Mouse (Mus musculus): ENCODE measurements at regions not wholly inside any gene's neighbourhood (a gene's known extent, or its start where the extent isn't known, plus 50 kb on each side); places are given as distances from the start of the nearest gene placed in this dataset.

DNA sequence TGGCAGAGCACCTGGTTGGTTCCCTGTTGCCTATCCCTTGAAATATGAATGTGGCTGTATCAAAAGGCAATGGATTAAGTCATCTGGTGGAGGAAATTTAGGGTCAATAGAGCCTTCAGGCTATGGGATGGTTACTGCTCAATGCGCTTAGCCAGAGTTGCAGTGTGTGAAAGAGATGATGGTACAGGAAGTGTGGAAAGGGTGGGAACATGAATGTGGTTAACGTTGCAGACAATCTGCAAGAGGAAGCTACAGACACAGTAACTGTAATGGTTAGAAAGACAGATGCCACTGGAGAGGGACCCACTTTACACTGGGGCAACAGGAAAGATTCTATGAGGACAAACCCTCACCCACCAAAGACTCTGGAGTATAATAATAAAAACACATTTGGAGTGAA is 185.2 kb downstream of the Rpap3 start:
- Histone ChIP-seq H3K79me2 (replicated peaks; ENCODE audit: control insufficient read depth, extremely low read depth, insufficient read depth, poor library complexity, severe bottlenecking) (no peaks in the 10 kb centered on the region), H3K9me3 (replicated peaks; ENCODE audit: low read length) (no peaks in the 10 kb centered on the region), H3K4me1 (ENCODE audit: control insufficient read depth in 1 of 2, insufficient read depth in 2 of 2) (no peaks in the 10 kb centered on the region), H3K36me3 (replicated peaks in 1 of 2; ENCODE audit: control insufficient read depth in 1 of 2, insufficient read depth in 1 of 2, low read length in 1 of 2) (no peaks in the 10 kb centered on the region), H3K27me3 (replicated peaks) (no peaks in the 10 kb centered on the region), H3K9ac (ENCODE audit: insufficient read depth, low read depth) (no peak overlapping the region), H3K4me2 (ENCODE audit: insufficient read depth, low read depth, poor library complexity, severe bottlenecking) (no peak overlapping the region), H3K27ac (ENCODE audit: insufficient read depth, low read depth) (no peak overlapping the region), H3K4me3 (replicated peaks in 1 of 3; ENCODE audit: low read depth in 2 of 3, low read length in 2 of 3, poor library complexity in 1 of 3) (no peak overlapping the region)
- dilution Hi-C loops (cut with MboI; ENCODE audit: extremely low pct_ligation_motif_present, extremely low pct_unique_long_range_greater_than_20kb, low sequenced_read_pairs): no loop called here
- TF ChIP-seq EP300 (IDR thresholded peaks at IDR 0.05; ENCODE audit: low read length) (no peak), ELF1 (IDR thresholded peaks at IDR 0.05; ENCODE audit: low read depth, low read length) (no peak), NRF1 (IDR thresholded peaks at IDR 0.05; ENCODE audit: low read depth, low read length) (no peak), ZMIZ1 (IDR thresholded peaks at IDR 0.05; ENCODE audit: low read depth, low read length) (no peak)
- DNase-seq (ENCODE audit: extremely low read depth): no peak
- in situ Hi-C loops (cut with MboI; ENCODE audit: low pct_ligation_motif_present, low pct_unique_long_range_greater_than_20kb, low sequenced_read_pairs): no loop called here

GRCm38 (mm10) chr15:97519919-97520345 is 185.7 kb downstream of the Rpap3 start:
- Histone ChIP-seq H3K4me2 (ENCODE audit: insufficient read depth, low read depth, poor library complexity, severe bottlenecking) (no peak overlapping the region), H3K36me3 (replicated peaks in 1 of 2; ENCODE audit: control insufficient read depth in 1 of 2, insufficient read depth in 1 of 2, low read length in 1 of 2) (no peaks in the 10 kb centered on the region), H3K9ac (ENCODE audit: insufficient read depth, low read depth) (no peak overlapping the region), H3K27me3 (replicated peaks) (no peaks in the 10 kb centered on the region), H3K4me1 (ENCODE audit: control insufficient read depth in 1 of 2, insufficient read depth in 2 of 2) (no peaks in the 10 kb centered on the region), H3K9me3 (replicated peaks; ENCODE audit: low read length) (no peaks in the 10 kb centered on the region), H3K4me3 (replicated peaks in 1 of 3; ENCODE audit: low read depth in 2 of 3, low read length in 2 of 3, poor library complexity in 1 of 3) (no peak overlapping the region), H3K27ac (ENCODE audit: insufficient read depth, low read depth) (no peak overlapping the region), H3K79me2 (replicated peaks; ENCODE audit: control insufficient read depth, extremely low read depth, insufficient read depth, poor library complexity, severe bottlenecking) (no peaks in the 10 kb centered on the region)
- dilution Hi-C loops (cut with MboI; ENCODE audit: extremely low pct_ligation_motif_present, extremely low pct_unique_long_range_greater_than_20kb, low sequenced_read_pairs) (no loop called here), in situ Hi-C loops (cut with MboI; ENCODE audit: low pct_ligation_motif_present, low pct_unique_long_range_greater_than_20kb, low sequenced_read_pairs) (no loop called here)
- TF ChIP-seq USF2 (conservative IDR thresholded peaks at IDR 0.05; ENCODE audit: low read depth, low read length) (no peak), NRF1 (IDR thresholded peaks at IDR 0.05; ENCODE audit: low read depth, low read length) (no peak)
- no peak for DNase-seq (ENCODE audit: extremely low read depth)

GRCm38 (mm10) chr15:97517926-97518325 is 187.7 kb downstream of the Rpap3 start:
- no peaks in the 10 kb centered on the region for H3K79me2 ChIP-seq (replicated peaks; ENCODE audit: control insufficient read depth, extremely low read depth, insufficient read depth, poor library complexity, severe bottlenecking)
- no peak for DNase-seq (ENCODE audit: extremely low read depth)
- no peaks in the 10 kb centered on the region for H3K4me1 ChIP-seq (ENCODE audit: control insufficient read depth in 1 of 2, insufficient read depth in 2 of 2)
- H3K4me3 ChIP-seq (replicated peaks in 1 of 3; ENCODE audit: low read depth in 2 of 3, low read length in 2 of 3, poor library complexity in 1 of 3): no peak overlapping the region
- H3K4me2 ChIP-seq (ENCODE audit: insufficient read depth, low read depth, poor library complexity, severe bottlenecking): no peak overlapping the region
- H3K27ac ChIP-seq (ENCODE audit: insufficient read depth, low read depth): no peak overlapping the region
- no peaks in the 10 kb centered on the region for H3K9me3 ChIP-seq (replicated peaks; ENCODE audit: low read length)
- no peaks in the 10 kb centered on the region for H3K36me3 ChIP-seq (replicated peaks in 1 of 2; ENCODE audit: control insufficient read depth in 1 of 2, insufficient read depth in 1 of 2, low read length in 1 of 2)
- no peak overlapping the region for H3K9ac ChIP-seq (ENCODE audit: insufficient read depth, low read depth)
- dilution Hi-C loops (cut with MboI; ENCODE audit: extremely low pct_ligation_motif_present, extremely low pct_unique_long_range_greater_than_20kb, low sequenced_read_pairs): no loop called here
- TF ChIP-seq MXI1 (IDR thresholded peaks at IDR 0.05; ENCODE audit: low read depth, low read length) (no peak), ETS1 (conservative IDR thresholded peaks at IDR 0.05; ENCODE audit: low read depth, low read length) (no peak), CHD2 (IDR thresholded peaks at IDR 0.05; ENCODE audit: low read length) (no peak), ZNF384 (IDR thresholded peaks at IDR 0.05; ENCODE audit: low read depth, low read length) (no peak)
- in situ Hi-C loops (cut with MboI; ENCODE audit: low pct_ligation_motif_present, low pct_unique_long_range_greater_than_20kb, low sequenced_read_pairs): no loop called here
- H3K27me3 ChIP-seq (replicated peaks): no peaks in the 10 kb centered on the region
